Mouse (Mus musculus) gastrocnemius, adult 8-10 months (tissue): ENCODE results near the gene Hsdl1. TPM values are rescaled to one million over a fixed set of nuclear protein-coding genes. Genes with fewer than 3 reads are reported as not detected.

ENCODE experiments used
- DNase-seq, 2 experiments: peaks; one replicate each; pipeline ENCODE4 v3.0.0; 2022; ENCODE audit warnings: low spot score in 2 of 2
- total RNA-seq, 4 experiments: library from RNA; stranded (reverse); gene quantifications; 2 replicates each; pipeline ENCODE4 v1.2.4; 2022

The Hsdl1 gene
- 10 to 100 TPM; 16.1 to 21.1 (median 17.4) TPM for total RNA-seq

- peak; percentile 92 for DNase-seq
Measured at GRCm38 (mm10) chr8:119574437-119575365, at the start of gene Hsdl1, which contains the start of gene Dnaaf1. Hsdl1 (minus strand) TSS chr8:119575183. Dnaaf1 (plus strand) TSS chr8:119575235.

DNA sequence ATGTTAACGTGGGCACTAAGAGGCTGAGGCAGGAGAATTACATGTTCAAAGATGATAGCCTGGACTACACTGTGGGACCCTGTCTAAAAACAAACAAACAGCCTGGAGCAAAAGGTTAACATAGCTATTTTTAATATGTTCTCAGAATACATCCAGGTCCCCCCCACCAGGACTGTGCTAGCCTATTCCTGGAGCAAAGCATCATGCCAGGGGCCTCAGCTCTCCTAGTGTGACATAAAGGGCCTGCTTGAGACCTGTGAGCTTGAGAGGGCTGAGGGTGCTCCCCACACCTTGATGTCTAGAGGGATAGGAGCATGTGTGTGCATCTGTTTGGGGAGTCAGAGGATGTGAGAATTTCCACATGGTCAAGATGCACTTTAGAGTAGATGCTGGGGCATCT lies 48.8 kb upstream of the Hsdl1 start:
- DNase-seq = peak in 1 of 2 experiments; percentile 30

DNA sequence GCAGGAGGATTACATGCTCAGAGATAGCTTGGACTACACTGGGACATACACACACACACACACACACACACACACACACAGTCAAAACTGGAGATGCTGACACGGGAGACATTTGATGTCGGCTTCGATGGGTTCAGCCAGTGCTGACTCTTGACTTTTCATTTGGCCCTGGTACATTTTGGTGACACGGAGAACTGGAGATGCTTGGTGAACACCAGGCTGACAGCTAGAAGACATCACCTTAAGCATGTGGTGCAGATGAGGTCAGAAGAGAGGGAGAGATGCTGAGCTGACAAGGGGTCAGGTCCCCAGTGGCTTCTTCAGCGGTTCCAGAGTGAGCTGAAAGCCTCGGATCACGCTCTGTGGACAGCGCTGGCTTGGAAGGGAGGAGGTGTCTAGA lies 48.1 kb upstream of the Hsdl1 start:
- DNase-seq = peak in 1 of 2 experiments; percentile 47

GRCm38 (mm10) chr8:119622555-119622954 lies 47.6 kb upstream of the Hsdl1 start:
- DNase-seq = no peak

DNA sequence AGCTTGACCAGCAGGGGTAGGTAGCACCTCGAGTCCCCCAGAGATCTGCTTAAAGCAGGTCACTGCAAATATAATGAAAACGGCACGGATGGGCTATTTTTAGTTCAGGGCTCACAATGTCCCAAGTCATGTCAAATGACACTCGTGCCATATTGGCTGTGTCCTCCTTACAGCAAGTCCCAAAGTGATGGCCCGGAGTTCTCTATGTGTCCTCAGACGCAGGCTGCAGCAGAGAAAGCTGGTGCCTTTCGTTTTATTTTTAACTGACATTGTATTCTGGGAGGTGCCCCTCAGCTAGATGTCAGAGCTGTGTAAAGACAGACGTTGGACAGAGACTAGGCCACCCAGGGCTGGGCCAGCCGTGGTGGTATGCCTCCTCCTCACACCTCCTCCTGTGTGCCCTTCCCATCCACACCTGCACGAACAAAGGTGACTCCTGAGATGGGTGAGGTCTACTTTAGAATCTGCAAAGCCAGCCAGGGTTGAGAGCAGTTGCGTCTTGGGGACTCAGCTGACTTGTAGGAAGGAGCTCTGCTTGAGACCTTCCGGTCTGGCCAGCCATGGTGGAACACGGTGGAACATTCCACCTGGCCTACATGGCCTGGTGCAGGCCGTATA lies 46.0 kb upstream of the Hsdl1 start:
- no peak for DNase-seq

GRCm38 (mm10) chr8:119620116-119620840 lies 45.3 kb upstream of the Hsdl1 start:
- no peak for DNase-seq

GRCm38 (mm10) chr8:119618887-119619286 lies 43.9 kb upstream of the Hsdl1 start:
- peak in 1 of 2 experiments; percentile 40 for DNase-seq

GRCm38 (mm10) chr8:119617586-119617985 lies 42.6 kb upstream of the Hsdl1 start:
- no peak for DNase-seq

DNA sequence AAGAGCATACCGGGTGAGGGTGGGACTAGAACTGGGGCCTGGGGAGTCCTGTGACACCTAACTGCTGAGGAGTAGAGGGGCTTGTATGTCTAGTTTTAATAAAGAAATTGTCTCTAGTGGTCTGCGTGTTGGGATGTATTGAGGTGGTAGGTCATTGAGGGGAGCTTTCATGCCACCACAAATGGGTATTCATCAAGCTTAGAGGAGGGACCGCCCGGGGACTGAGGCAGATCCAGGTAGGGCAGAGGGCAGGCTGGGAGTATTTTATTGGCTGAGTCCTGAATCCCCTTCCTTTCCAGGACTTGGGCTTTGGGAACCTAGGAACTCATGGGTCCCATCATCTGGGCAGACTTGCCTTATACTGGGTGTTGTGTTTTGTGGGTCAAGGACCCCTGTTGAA lies 41.8 kb upstream of the Hsdl1 start:
- DNase-seq = no peak

GRCm38 (mm10) chr8:119616358-119616757 lies 41.4 kb upstream of the Hsdl1 start:
- no peak for DNase-seq

GRCm38 (mm10) chr8:119615096-119615495 lies 40.1 kb upstream of the Hsdl1 start:
- DNase-seq = no peak

- no peak for DNase-seq
Measured at GRCm38 (mm10) chr8:119612471-119612870, 37.5 kb upstream of the Hsdl1 start, which contains the start of gene Adad2. Adad2 (plus strand) TSS chr8:119612747.

DNA sequence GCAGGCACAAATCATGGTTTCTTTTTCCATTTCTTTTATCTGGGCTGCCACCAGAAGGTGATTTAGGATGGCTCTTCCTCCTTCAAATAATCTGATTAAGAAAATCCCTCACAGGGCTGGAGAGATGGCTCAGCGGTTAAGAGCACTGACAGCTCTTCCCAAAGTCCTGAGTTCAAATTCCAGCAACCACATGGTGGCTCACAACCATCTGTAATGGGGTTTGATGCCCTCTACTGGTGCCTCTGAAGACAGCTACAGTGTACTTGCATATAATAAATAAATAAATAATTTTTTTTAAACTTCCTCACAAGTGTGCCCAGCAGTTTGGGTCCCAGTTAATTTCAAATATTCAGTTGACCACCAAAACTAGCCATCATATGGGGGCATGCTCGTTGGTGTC lies 31.2 kb upstream of the Hsdl1 start:
- DNase-seq = no peak

DNA sequence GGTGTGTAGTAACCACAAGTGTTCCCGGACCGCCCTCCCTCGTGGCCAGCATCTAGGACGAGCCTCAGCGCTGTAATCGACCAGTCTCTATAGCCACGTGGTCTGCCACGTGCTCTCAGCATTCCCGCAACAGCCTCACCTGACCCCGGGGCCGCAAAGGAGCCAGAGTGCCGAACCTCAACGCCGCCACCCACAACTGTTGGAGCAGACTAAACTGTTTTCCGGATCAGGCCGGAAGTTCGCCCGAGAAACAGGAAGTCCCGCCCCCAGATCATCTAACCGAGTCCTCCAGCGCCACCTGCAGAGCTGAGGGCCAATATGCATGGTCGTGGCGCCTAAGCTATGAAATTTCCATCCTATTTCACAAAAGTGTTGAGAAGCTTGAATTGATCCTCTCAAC lies 30.0 kb upstream of the Hsdl1 start, which contains the start of gene Taf1c:
Gene Taf1c (minus strand): TSS at position 227 of the 400 bp plus-strand sequence.
- peak; percentile 89 to 91 for DNase-seq

DNA sequence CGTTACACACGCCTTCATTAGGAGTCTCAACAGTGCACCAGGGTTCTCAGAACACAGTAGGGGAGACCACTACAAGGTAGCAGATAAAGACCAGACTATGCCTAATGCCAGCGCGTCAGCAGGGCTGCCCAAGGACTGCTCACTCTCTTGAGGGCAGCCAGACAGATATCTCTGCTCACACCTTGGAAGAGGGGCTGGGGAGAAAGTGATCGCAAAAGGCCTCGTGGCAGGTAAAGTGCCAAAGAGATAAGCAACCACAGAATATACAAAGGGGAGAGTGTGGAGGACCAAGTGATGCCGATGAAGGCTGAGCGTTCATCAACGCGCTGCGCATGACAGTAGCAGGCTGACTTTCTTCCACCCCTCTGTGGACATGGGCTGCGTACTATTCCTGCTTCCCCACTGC lies 29.4 kb upstream of the Hsdl1 start:
- DNase-seq = no peak

- no peak for DNase-seq
Measured at GRCm38 (mm10) chr8:119603771-119604170, 28.8 kb upstream of the Hsdl1 start.

GRCm38 (mm10) chr8:119591456-119591855 lies 16.5 kb upstream of the Hsdl1 start:
- no peak for DNase-seq

- no peak for DNase-seq
Measured at GRCm38 (mm10) chr8:119590348-119590747, 15.4 kb upstream of the Hsdl1 start.

DNA sequence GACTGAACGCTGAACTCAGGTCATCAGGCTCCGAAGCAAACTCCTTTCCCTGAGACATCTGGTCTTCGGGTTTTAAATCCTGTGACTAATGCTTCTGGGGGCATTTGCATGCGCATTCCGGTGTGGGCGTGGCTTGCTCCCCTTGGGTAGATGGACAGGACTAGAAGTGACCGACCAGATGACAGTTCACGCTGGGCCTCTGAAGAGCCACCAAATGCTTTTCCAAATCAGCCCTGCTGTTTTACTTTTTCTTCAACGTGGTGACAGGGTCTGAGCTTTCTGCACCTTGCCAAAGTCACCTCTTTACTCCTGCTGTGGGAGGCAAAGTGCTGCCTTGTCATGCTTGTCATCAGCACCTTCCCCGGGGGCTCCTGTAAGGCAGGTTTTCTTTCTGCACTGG lies 13.9 kb upstream of the Hsdl1 start:
- no peak for DNase-seq

- no peak for DNase-seq
Measured at GRCm38 (mm10) chr8:119588321-119588720, 13.3 kb upstream of the Hsdl1 start.

- DNase-seq = no peak
Measured at GRCm38 (mm10) chr8:119585901-119586300, 10.9 kb upstream of the Hsdl1 start.
